8 mouse cellular contexts compared by ENCODE assay signal in the genomic region with DNA sequence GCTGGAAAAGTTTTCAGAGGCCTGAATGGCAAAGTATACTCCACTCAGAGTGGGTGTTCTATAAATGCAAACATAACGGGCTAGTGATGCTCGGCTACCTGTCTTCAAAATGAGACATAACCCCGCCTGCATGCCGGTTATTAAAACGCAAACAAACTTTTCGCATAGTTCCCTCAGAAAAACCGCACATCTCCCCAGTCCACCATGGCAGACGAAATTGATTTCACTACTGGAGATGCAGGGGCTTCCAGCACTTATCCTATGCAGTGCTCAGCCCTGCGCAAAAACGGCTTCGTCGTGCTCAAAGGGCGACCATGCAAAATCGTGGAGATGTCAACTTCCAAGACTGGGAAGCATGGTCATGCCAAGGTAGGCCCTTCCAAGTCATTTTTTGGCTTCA. TPM values are rescaled to one million over a fixed set of nuclear protein-coding genes. Genes with fewer than 3 reads are reported as not detected.
A peak's percentile ranks its signal among the peaks of the same experiment; 100 is the strongest.
DNase-seq lines count a peak whose midpoint lies in the region; TF ChIP-seq lines count a peak whose summit lies in the region.

No protein-coding gene starts in this region.

- no peaks in the 10 kb centered on the region for H3K9me3 ChIP-seq in heart, embryonic 10.5 days
- H3K9me3 ChIP-seq in MEL (replicated peaks; ENCODE audit: insufficient read depth, low read length): no peaks in the 10 kb centered on the region
- H3K9me3 ChIP-seq in hindbrain, embryonic 10.5 days: 0 out of 2 replicates have a peak, but pooled peaks cover 2% of the 10 kb centered on the region
- peaks cover 7% of the 10 kb centered on the region for H3K9me3 ChIP-seq in midbrain, embryonic 10.5 days (replicated peaks)

- no peak for TF ChIP-seq RAD21 in MEL (IDR thresholded peaks at IDR 0.05; ENCODE audit: low read depth, low read length)

- no peak for DNase-seq in heart, embryonic 10.5 days (ENCODE audit: low spot score)
- no peak for DNase-seq in heart, adult 18-20 months
- DNase-seq in MEL (ENCODE audit: low read depth, low spot score): no peak
- DNase-seq in hindbrain, embryonic 10.5 days (ENCODE audit: low spot score): no peak
- DNase-seq in midbrain, embryonic 10.5 days (ENCODE audit: low spot score): peak; percentile 14
- no peak for DNase-seq in adrenal gland, adult 18-20 months (ENCODE audit: low spot score in 2 of 2)
- DNase-seq in testis, postnatal 10 days (ENCODE audit: low spot score): no peak
- no peak for DNase-seq in right cerebral cortex, postnatal 25 days

- no peak for TF ChIP-seq EP300 in MEL (IDR thresholded peaks at IDR 0.05; ENCODE audit: low read depth in 1 of 2, low read length in 2 of 2)

- H3K36me3 ChIP-seq in heart, embryonic 10.5 days: no peaks in the 10 kb centered on the region
- H3K36me3 ChIP-seq in MEL (ENCODE audit: control insufficient read depth in 1 of 2, insufficient read depth in 2 of 2, low read length in 2 of 2): peaks cover 0 to 6% of the 10 kb centered on the region in 2 experiments; a peak in 1 of 4 replicates
- no peaks in the 10 kb centered on the region for H3K36me3 ChIP-seq in hindbrain, embryonic 10.5 days
- H3K36me3 ChIP-seq in midbrain, embryonic 10.5 days: no peaks in the 10 kb centered on the region

- H3K4me1 ChIP-seq in heart, embryonic 10.5 days: peaks cover 12% of the 10 kb centered on the region; the same call in 1 of the 2 replicates
- H3K4me1 ChIP-seq in MEL (ENCODE audit: control insufficient read depth in 1 of 2, insufficient read depth in 2 of 2, low read length in 2 of 2): peaks cover 0 to 8% of the 10 kb centered on the region in 2 experiments; a peak in 1 of 4 replicates
- peaks cover 13% of the 10 kb centered on the region for H3K4me1 ChIP-seq in hindbrain, embryonic 10.5 days (replicated peaks)
- H3K4me1 ChIP-seq in midbrain, embryonic 10.5 days: peaks cover 9% of the 10 kb centered on the region

- H3K9ac ChIP-seq in MEL (ENCODE audit: control insufficient read depth, low read depth, low read length, poor library complexity, severe bottlenecking): peak overlapping the region; percentile 72

- peak overlapping the region; percentile 84 for H3K4me3 ChIP-seq in heart, embryonic 10.5 days
- peak overlapping the region; percentile 75 to 83 for H3K4me3 ChIP-seq in MEL (ENCODE audit: control insufficient read depth in 1 of 2, insufficient read depth in 1 of 2, low read depth in 2 of 2, low read length in 2 of 2)
- H3K4me3 ChIP-seq in hindbrain, embryonic 10.5 days: peak overlapping the region; percentile 87
- peak overlapping the region; percentile 81 for H3K4me3 ChIP-seq in midbrain, embryonic 10.5 days

- WGBS in heart, embryonic 10.5 days: 23% methylated on average over 14 of the region's 14 CpGs
- WGBS in hindbrain, embryonic 10.5 days: 21% methylated on average over 14 of the region's 14 CpGs
- WGBS in midbrain, embryonic 10.5 days: 20% methylated on average over 14 of the region's 14 CpGs

- TF ChIP-seq CTCF in MEL (IDR thresholded peaks at IDR 0.05 in 2 of 3, conservative IDR thresholded peaks at IDR 0.05 in 1 of 3; ENCODE audit: control insufficient read depth in 1 of 3, insufficient read depth in 1 of 3, low read depth in 2 of 3, low read length in 3 of 3, poor library complexity in 1 of 3, severe bottlenecking in 1 of 3): no peak

- no peaks in the 10 kb centered on the region; the same call in 1 of the 2 replicates for H3K79me2 ChIP-seq in MEL (ENCODE audit: control insufficient read depth, insufficient read depth, low read length, poor library complexity)

- H3K27me3 ChIP-seq in heart, embryonic 10.5 days (ENCODE audit: insufficient read depth, poor library complexity, severe bottlenecking): no peaks in the 10 kb centered on the region
- H3K27me3 ChIP-seq in MEL (ENCODE audit: control insufficient read depth in 1 of 2, insufficient read depth in 2 of 2, low read length in 2 of 2): no peaks in the 10 kb centered on the region
- H3K27me3 ChIP-seq in hindbrain, embryonic 10.5 days (ENCODE audit: insufficient read depth, poor library complexity, severe bottlenecking): peaks cover 21% of the 10 kb centered on the region
- peaks cover 33% of the 10 kb centered on the region for H3K27me3 ChIP-seq in midbrain, embryonic 10.5 days (ENCODE audit: low read depth, poor library complexity, severe bottlenecking)

- peak overlapping the region; percentile 83 for H3K27ac ChIP-seq in heart, embryonic 10.5 days
- no peak overlapping the region for H3K27ac ChIP-seq in MEL (ENCODE audit: control insufficient read depth, low read depth, low read length)
- peak overlapping the region; percentile 86; the same call in 1 of the 2 replicates for H3K27ac ChIP-seq in hindbrain, embryonic 10.5 days
- peak overlapping the region; percentile 81; the same call in 1 of the 2 replicates for H3K27ac ChIP-seq in midbrain, embryonic 10.5 days (replicated peaks)

- no peak for TF ChIP-seq POLR2A in MEL (IDR thresholded peaks at IDR 0.05; ENCODE audit: control insufficient read depth in 1 of 2, insufficient read depth in 1 of 2, low read depth in 1 of 2, low read length in 2 of 2, poor library complexity in 1 of 2)

TF ChIP-seq in MEL, 35 proteins besides CTCF, POLR2A, EP300 and RAD21:
- no peak for TF ChIP-seq MAX (IDR thresholded peaks at IDR 0.05; ENCODE audit: low read length)

RNA-seq across cellular contexts. Expression of gene Eif5a2, which starts 0.8 kb away (rescaled TPM):
- polyA plus RNA-seq in heart, embryonic 10.5 days (2016; fragmentation: Nextera tagmentation; extraction: Ambion mirVana): 11.6 and 16.3 TPM in 2 replicates
- total RNA-seq in heart, adult 18-20 months (2021): 1 to 10 TPM in 1 of 2 experiments, under 1 TPM in 1; 0.84 to 1.0 TPM
- total RNA-seq in MEL (2012; rRNA removed): 5.8 and 6.1 TPM in 2 replicates
- polyA plus RNA-seq in MEL (2012; ENCODE audit: insufficient read depth in 1 of 2, insufficient read length in 2 of 2, low read depth in 1 of 2, low replicate concordance in 2 of 2, missing spikeins in 1 of 2): 1 to 10 TPM in 1 of 2 experiments, not detected in 1; 7.3 TPM
- polyA plus RNA-seq in hindbrain, embryonic 10.5 days (2016; fragmentation: Nextera tagmentation; extraction: Ambion mirVana): 13.4 and 14.0 TPM in 2 replicates
- 12.1 and 13.4 TPM in 2 replicates for polyA plus RNA-seq in midbrain, embryonic 10.5 days (2016; fragmentation: Nextera tagmentation; extraction: Ambion mirVana)
- 1 to 10 TPM; 1.6 to 1.9 TPM for total RNA-seq in adrenal gland, adult 18-20 months (2021)

RNA-seq across cellular contexts. Expression of gene Rpl22l1, which starts 23.4 kb away (rescaled TPM):
- polyA plus RNA-seq in heart, embryonic 10.5 days (2016; fragmentation: Nextera tagmentation; extraction: Ambion mirVana): 267 and 279 TPM in 2 replicates
- total RNA-seq in heart, adult 18-20 months (2021): 100 to 1,000 TPM; 110 to 119 TPM
- total RNA-seq in MEL (2012; rRNA removed): 97.8 and 305 TPM in 2 replicates
- polyA plus RNA-seq in MEL (2012; ENCODE audit: insufficient read depth in 1 of 2, insufficient read length in 2 of 2, low read depth in 1 of 2, low replicate concordance in 2 of 2, missing spikeins in 1 of 2): 10 to 100 TPM in 1 of 2 experiments, not detected in 1; 84.5 TPM
- 307 and 321 TPM in 2 replicates for polyA plus RNA-seq in hindbrain, embryonic 10.5 days (2016; fragmentation: Nextera tagmentation; extraction: Ambion mirVana)
- polyA plus RNA-seq in midbrain, embryonic 10.5 days (2016; fragmentation: Nextera tagmentation; extraction: Ambion mirVana): 264 and 327 TPM in 2 replicates
- total RNA-seq in adrenal gland, adult 18-20 months (2021): 100 to 1,000 TPM; 168 to 174 TPM
